Mouse (Mus musculus) ES-Bruce4 (cell line): ENCODE measurements around the gene Wdr17. TPM values are rescaled to one million over a fixed set of nuclear protein-coding genes. Genes with fewer than 3 reads are reported as not detected.

Source experiments
- H3K27ac ChIP-seq: 2 replicates; pipeline ENCODE4 v1.5.1; 2012; ENCODE audit warnings: low read length, inconsistent platforms; ENCODE audit not compliant: insufficient read depth
- H3K27me3 ChIP-seq: 2 replicates; pipeline ENCODE4 v1.6.1; 2012; ENCODE audit warnings: mild to moderate bottlenecking, low read length, inconsistent platforms; ENCODE audit not compliant: control insufficient read depth, poor library complexity, insufficient read depth, severe bottlenecking
- H3K36me3 ChIP-seq: 2 replicates; pipeline ENCODE4 v1.6.1; 2012; ENCODE audit warnings: inconsistent platforms, mild to moderate bottlenecking, low read length, moderate library complexity; ENCODE audit not compliant: control insufficient read depth, poor library complexity, insufficient read depth, severe bottlenecking
- H3K4me1 ChIP-seq: one replicate; pipeline ENCODE4 v1.8.1; 2011; ENCODE audit warnings: low read length; ENCODE audit not compliant: control insufficient read depth, insufficient read depth
- H3K4me3 ChIP-seq: 2 replicates; pipeline ENCODE4 v1.5.1; 2011; ENCODE audit warnings: low read depth, mild to moderate bottlenecking, low read length
- H3K9ac ChIP-seq: 2 replicates; pipeline ENCODE4 v1.6.1; 2012; ENCODE audit warnings: low read depth, mild to moderate bottlenecking, inconsistent platforms; ENCODE audit not compliant: poor library complexity, severe bottlenecking
- H3K9me3 ChIP-seq: replicated peaks from 2 replicates; pipeline ENCODE4 v1.6.1; 2012; ENCODE audit warnings: mild to moderate bottlenecking, low read length, inconsistent platforms; ENCODE audit not compliant: control insufficient read depth, poor library complexity, insufficient read depth, severe bottlenecking
- CTCF ChIP-seq: IDR thresholded peaks from one replicate; pipeline ENCODE4 v1.8.1; 2011; ENCODE audit warnings: low read depth, low read length
- EP300 ChIP-seq: IDR thresholded peaks from 2 replicates; pipeline ENCODE4 v1.6.1; 2011; ENCODE audit warnings: low read depth, low read length; ENCODE audit not compliant: insufficient read depth
- POLR2A ChIP-seq: IDR thresholded peaks from one replicate; pipeline ENCODE4 v1.8.1; 2011; ENCODE audit warnings: low read length; ENCODE audit not compliant: insufficient read depth
- polyA plus RNA-seq: library from polyadenylated mRNA; stranded (reverse); fragments of >200 nt; gene quantifications from 2 replicates; pipeline ENCODE4 v1.2.4, GENCODE M21; 2011; ENCODE audit warnings: low read depth; ENCODE audit not compliant: missing spikeins, insufficient read depth, insufficient read length

Wdr17 gene
- 0.97 and 2.2 TPM in 2 replicates for polyA plus RNA-seq

DNA sequence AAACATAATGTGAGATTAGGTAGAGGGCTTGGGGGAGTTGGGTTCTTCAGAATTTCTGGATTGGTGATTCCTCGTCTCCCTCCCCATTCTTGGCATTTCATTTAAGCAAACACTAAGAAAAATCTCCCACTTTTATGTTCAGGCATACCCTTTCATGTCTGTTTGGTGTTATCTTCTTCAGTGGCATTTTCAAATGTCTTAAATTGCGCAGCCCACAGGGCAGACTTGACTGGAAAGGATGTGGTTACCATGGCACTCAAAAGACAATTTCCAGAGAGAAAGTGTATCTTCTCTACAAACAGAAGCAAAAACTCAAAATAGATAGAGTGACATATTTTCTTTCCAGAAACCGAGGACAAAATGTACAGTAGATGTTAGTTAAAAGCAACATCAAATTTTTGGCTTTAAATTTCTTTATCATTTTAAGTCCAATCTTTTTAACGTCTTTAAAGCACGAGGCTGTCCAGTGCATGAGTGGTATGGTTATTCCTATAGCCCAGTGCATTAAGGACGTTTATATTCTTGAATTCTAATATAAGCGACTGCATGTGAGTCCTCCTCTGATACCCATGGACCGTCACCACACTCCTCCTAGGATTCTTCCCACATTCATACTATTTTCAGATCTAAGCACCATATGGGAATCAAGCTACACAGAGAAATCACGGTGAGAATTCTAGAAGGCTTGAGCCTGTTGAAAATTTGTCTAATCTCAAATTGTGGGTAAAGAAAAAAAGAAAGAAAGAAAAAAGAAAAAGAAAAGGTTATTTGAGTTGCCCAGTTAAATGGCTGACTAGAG lies at the start of gene Wdr17:
Gene Wdr17 (minus strand): TSS at position 198 of the 799 bp plus-strand sequence.
- Histone ChIP-seq H3K4me1 (no peaks in the 10 kb centered on the region), H3K27me3 (no peaks in the 10 kb centered on the region; the same call in 1 of the 2 replicates), H3K4me3 (no peak within 1 kb of the TSS), H3K9me3 (no peaks in the 10 kb centered on the region), H3K36me3 (no peaks in the 10 kb centered on the region), H3K27ac (no peak within 1 kb of the TSS), H3K9ac (no peak within 1 kb of the TSS)
- TF ChIP-seq CTCF, result no peak
- TF ChIP-seq EP300, result no peak
- no peak for TF ChIP-seq POLR2A

- Histone ChIP-seq H3K9ac (no peak overlapping the region), H3K4me1 (no peaks in the 10 kb centered on the region), H3K27me3 (no peaks in the 10 kb centered on the region), H3K27ac (no peak overlapping the region), H3K36me3 (no peaks in the 10 kb centered on the region), H3K9me3 (no peaks in the 10 kb centered on the region), H3K4me3 (no peak overlapping the region)
- TF ChIP-seq EP300 (no peak), POLR2A (no peak), CTCF (no peak)
These were observed 45.3 kb upstream of the Wdr17 start for GRCm38 (mm10) chr8:54932306-54932705.

- no peaks in the 10 kb centered on the region for H3K4me1 ChIP-seq
- no peaks in the 10 kb centered on the region for H3K27me3 ChIP-seq
- no peak overlapping the region for H3K4me3 ChIP-seq
- H3K9me3 ChIP-seq, result no peaks in the 10 kb centered on the region
- TF ChIP-seq CTCF (no peak), EP300 (no peak), POLR2A (no peak)
- H3K9ac ChIP-seq, result no peak overlapping the region
- no peaks in the 10 kb centered on the region for H3K36me3 ChIP-seq
- H3K27ac ChIP-seq, result no peak overlapping the region
These were observed 38.0 kb upstream of the Wdr17 start for GRCm38 (mm10) chr8:54924936-54925335.

GRCm38 (mm10) chr8:54922160-54922855 lies 35.3 kb upstream of the Wdr17 start:
- no peak overlapping the region for H3K27ac ChIP-seq

GRCm38 (mm10) chr8:54917710-54918109 lies 30.7 kb upstream of the Wdr17 start:
- no peaks in the 10 kb centered on the region for H3K36me3 ChIP-seq
- H3K4me3 ChIP-seq, result no peak overlapping the region
- no peaks in the 10 kb centered on the region for H3K4me1 ChIP-seq
- H3K27me3 ChIP-seq, result no peaks in the 10 kb centered on the region
- TF ChIP-seq POLR2A (no peak), EP300 (no peak), CTCF (no peak)
- H3K9ac ChIP-seq, result no peak overlapping the region
- H3K27ac ChIP-seq, result no peak overlapping the region
- H3K9me3 ChIP-seq, result peaks cover 12% of the 10 kb centered on the region

More at GRCm38 (mm10) chr8:54922160-54922855, 35.3 kb upstream of the Wdr17 start:
- no peaks in the 10 kb centered on the region for H3K4me1 ChIP-seq
- TF ChIP-seq CTCF (no peak), POLR2A (no peak), EP300 (no peak)
- no peak overlapping the region for H3K4me3 ChIP-seq
- H3K9me3 ChIP-seq, result peaks cover 9% of the 10 kb centered on the region
- H3K9ac ChIP-seq, result no peak overlapping the region
- no peaks in the 10 kb centered on the region for H3K36me3 ChIP-seq
- no peaks in the 10 kb centered on the region for H3K27me3 ChIP-seq

DNA sequence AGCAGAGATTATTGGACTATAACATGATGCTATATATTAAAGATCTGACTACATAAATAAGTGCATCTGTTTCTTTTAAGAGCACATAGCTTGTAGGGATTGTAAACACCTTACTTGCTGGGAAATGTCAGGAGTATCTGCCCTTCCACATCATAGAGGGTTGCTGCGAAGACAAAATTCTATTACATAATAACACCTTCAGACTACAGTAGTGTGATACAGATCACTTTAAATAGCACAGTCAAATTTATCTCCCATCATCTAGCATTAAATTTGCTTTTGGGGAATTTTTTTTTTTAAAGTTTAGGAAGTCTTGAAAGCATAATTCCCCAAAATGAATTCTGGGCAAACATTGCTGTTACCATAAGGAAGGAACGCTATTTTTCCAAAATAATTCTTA lies 25.9 kb upstream of the Wdr17 start:
- H3K9me3 ChIP-seq, result peaks cover 2% of the 10 kb centered on the region; the same call in 1 of the 2 replicates
- no peaks in the 10 kb centered on the region for H3K4me1 ChIP-seq
- H3K4me3 ChIP-seq, result no peak overlapping the region
- H3K27me3 ChIP-seq, result no peaks in the 10 kb centered on the region
- no peak overlapping the region for H3K27ac ChIP-seq
- TF ChIP-seq POLR2A (no peak), CTCF (no peak), EP300 (no peak)
- H3K36me3 ChIP-seq, result no peaks in the 10 kb centered on the region
- H3K9ac ChIP-seq, result no peak overlapping the region
